In genomic region chr5:125147124-125147523, GRCm38 (mm10) we compare ENCODE assay signal across 1 mouse cellular context.
TF ChIP-seq lines count a peak whose summit lies in the region.

No protein-coding gene starts in this region.

TF ChIP-seq in CH12.LX, 34 proteins besides CTCF, POLR2A, EP300 and RAD21 (continued from another document):
- peak; percentile 37; the same call in 1 of the 2 replicates for TF ChIP-seq ZMIZ1 (IDR thresholded peaks at IDR 0.05; ENCODE audit: low read depth, low read length)
- TF ChIP-seq JUN (IDR thresholded peaks at IDR 0.05; ENCODE audit: insufficient read depth, low read depth, low read length), result no peak
